Mouse (Mus musculus): Measurements from ENCODE around the gene Adamts3. TPM values are rescaled to one million over a fixed set of nuclear protein-coding genes. Genes with fewer than 3 reads are reported as not detected.

Gene Adamts3
- total RNA-seq, 2 experiments from 2014 or later = 28.9 to 40.2 TPM

DNA sequence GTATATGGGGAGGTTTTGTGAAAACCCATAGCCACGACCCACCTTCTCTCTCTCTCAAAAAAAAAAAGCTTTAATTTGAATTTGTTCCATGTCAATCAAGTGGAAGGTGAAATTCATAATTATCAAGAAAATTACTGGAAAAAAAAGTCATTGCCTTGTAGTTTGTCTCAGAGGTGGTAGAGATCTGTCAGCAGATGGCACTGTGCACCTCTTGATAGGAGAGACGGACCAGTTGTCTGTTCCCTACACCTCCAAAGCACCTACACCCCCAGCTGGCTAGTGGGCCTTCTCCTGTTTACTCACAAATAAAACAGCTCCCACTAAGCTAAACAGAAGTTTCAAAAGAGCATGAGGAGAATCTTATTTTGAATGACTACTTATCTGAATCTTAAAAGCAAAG lies 168.6 kb downstream of the Adamts3 start:
- DNase-seq (ENCODE audit: extremely low spot score in 1 of 2, low spot score in 1 of 2) = peak in 1 of 2 experiments; percentile 34

DNA sequence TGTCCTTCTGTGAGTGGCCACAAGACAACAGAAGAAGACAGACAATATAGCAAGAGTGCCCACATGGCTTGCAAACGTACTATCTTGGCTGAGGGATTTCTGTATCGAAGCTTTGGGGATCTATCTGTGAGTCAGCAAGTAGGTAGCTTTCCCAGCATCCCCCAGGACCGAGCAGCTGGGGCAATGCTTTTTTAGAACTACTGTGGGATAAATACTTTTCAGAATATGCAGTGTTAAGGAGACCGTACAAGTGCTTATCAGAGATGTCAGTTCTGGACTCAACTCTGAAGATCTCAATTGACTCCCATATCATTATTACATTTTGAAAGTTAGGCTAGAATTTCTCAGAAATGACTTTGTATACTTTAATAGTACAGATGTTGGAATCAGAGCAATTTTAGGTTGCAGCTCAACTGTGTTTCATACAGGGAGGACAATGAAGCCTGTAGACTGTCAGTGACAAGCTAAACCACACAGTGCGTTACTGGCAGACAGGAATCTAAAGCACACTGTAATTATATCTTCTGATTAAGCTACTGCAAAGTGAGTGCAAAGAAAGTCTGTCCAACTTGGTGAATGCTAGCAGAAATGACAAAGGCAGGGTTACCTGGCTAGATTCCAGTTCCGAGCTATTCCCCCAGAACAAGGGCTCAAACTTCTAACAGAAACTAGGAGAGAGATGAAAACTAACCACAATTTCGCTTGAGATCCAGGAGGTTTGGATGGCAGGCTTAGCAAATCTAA lies 171.8 kb downstream of the Adamts3 start:
- DNase-seq (ENCODE audit: extremely low spot score in 1 of 2, low spot score in 1 of 2) = no peak

DNA sequence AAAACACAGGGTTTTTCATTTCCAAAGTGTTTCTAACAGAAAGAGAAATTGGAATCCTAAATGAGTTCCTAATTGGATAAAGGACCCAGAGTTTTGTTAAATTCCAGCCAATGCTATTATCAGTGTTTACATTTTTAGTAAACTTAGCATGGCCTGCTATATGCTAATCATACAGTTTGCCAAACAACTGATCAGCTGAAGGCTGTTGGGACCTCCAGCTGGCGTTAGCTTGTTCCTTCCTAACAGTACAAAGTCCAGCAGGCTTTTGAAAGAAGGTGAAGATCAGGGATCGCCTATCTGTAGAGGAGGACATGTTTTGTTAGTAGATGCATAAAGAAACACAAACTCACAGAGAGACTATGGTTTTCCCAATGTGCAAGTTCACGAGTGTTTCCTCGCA lies 173.7 kb downstream of the Adamts3 start:
- no peak for DNase-seq (ENCODE audit: extremely low spot score in 1 of 2, low spot score in 1 of 2)

DNA sequence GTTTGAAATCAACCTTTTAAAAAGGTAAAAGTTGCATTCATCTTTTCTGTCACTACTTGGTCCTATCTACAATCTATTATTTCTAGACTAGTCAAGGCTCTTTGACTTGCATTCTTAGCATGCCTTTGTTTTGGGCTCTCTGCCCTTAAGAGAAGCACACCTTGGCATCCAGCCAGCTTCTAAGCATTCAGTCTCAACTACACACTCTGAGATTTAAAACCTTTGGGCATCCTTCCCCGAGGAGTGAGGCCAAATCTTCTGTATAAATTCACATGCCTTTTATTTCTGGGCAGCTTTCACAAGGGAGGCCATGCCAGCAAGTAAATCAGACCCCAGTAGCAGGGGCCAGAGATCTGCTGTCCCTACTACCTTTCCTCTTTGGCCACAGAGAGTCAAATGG lies 178.9 kb downstream of the Adamts3 start:
- peak in 1 of 2 experiments; percentile 28 for DNase-seq (ENCODE audit: extremely low spot score in 1 of 2, low spot score in 1 of 2)

DNA sequence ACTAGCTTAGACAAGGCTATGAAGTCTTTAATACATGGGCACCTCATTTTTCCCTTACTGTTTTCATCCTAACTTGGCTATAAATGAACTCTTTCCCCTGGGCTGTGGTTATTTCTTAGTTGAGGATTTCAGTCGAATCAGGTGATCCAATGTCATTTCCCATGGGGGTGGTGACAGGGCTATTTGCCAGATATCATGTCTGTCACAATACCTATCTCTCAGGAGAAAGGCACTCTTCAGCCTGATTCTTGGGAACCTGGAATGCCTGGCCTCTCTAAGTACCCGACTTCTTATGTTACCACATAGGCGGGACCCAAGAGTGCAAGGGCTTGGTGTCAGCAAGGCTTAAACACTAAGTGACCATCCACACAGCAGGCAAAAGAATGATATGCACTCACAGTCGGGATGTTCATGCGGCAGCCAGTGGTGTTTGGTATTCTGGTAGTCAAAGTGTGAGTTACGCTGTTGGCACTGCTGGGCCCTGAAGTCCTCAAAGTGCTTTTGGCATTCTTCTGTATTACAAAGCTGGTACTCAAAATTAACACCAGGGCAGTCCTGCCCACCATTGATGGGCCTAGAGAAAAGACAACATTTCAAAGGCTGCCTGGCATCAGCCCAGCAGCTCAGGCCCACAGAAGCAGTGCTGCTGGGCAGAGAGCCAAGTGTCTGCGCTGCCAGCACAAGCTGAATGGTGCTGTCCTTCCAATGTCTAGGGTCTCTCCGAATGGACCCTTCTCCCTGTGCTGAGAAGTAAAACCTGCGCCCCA lies 181.7 kb downstream of the Adamts3 start:
- peak; percentile 33 to 71 for DNase-seq (ENCODE audit: extremely low spot score in 1 of 2, low spot score in 1 of 2)

DNA sequence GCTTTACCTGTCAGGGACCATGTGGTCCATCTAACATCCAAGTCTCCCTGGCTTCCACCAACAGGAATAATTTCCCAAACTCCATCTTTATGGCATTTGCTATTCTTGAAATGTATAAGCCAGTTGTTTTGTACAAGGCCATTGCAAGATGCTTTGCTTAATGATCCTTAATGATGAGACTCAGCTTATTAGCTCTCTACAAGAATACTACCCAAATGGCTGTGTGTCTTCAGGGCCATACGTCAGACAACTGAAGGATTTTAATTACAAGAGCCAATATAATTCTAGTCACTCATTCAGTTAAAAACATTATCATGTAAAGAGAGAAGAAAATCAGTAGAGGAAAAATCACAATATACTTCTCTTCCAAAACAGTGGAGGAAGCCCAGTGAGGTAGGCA lies 195.3 kb downstream of the Adamts3 start:
- no peak for DNase-seq (ENCODE audit: extremely low spot score in 1 of 2, low spot score in 1 of 2)

DNA sequence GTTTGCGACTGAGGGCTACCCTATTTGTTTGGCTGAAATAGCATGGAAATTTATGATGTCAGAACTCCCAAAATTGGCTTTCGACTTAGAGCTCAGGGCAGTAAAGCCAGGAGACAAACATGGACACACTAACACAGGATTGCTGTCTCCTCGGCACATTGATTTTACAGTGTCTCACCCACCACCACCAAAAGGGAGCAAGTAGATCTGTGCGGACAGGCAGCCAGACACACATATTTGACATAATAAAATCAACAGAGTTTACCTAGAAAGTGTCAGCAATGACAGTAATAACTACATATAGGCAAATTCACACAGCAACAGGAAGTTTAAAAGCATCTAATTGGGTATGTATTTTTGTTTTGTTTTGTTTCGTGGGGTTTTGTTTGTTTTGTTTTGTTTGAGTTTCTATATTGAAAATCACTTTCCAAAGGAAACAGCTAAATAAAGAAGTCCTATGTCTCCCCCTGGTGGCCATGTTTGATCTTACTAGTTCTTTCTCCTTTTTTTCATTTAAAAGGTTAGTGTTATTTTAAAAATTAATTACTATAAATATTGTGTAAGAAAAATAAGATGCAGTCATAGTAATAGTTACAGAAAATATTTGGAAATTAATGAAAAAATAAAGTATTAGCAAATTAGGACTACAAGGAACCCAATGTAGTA lies 203.1 kb downstream of the Adamts3 start:
- DNase-seq (ENCODE audit: extremely low spot score in 1 of 2, low spot score in 1 of 2) = peak in 1 of 2 experiments; percentile 82

DNA sequence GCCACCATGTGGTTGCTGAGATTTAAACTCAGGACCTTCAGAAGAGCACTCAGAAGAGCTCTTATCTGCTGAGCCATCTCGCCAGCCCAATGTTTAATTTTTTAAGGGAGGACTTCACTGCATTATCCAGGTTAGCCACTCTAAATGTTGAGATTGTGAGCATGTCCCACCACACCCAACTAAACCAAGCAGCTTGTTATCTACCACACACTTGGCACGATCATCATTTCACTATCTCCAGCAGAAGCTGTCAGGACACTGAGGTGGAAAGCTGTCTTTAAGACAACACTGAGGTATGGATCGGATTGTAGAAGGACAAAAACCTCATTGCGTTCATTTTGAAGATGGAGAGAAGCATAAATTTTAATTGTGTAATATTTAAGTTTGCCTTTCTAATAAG lies 205.0 kb downstream of the Adamts3 start:
- no peak for DNase-seq (ENCODE audit: extremely low spot score in 1 of 2, low spot score in 1 of 2)

DNA sequence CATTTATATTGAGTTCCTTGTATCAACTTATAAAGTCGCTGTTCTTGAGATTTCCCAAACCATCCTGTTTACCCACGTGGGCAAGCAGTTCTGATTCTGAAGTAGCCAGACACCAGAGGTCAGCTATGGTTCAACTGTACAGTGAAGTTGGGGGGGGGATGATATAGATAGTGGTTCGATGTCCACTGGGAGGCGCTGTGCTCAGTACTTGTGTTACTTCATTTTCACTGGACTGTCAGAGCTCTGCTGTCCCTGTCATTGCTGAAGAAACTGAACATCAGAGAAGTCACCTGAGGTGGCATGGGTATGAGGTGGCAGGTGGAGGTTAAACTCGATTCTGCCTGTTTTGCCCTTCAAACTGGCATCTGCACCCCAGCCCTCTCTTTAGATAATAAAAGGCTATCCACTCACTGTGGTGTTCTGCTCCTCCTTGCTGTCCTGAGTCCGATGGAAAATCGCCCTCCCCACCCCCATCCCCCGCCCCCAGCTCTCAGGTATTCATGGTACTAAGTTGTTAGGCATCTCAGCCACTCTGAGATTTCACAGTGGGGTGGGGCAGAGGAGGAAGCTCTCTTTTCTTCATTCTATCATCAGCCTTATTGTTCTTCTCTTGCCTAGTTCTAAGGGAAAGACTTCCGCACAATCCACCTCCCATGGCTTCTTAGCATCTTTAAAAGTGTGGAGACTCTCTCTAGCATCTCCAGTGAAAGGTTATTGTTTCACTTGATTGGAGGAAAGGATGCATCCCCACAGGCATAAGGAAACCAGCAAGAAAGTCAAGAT lies 208.9 kb downstream of the Adamts3 start:
- DNase-seq (ENCODE audit: extremely low spot score in 1 of 2, low spot score in 1 of 2) = no peak

DNA sequence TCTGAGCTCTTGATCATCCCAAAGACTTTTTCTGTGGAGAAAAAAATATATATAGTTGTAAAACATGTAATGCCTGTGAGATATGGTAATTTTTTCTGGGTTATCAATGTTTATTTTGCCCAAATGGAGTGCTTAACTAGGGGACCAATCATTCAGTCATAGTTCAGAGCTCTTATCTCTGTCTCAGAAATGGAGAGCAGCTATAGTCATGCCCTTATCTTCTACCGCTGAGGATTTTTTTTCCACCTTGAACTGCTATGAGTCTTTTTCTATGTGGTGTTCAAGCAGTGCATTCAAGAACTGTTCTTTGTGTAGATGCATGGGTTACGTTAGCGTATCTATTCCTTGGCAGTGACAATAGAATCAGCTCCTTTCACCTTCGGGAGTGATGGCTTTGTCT lies 210.2 kb downstream of the Adamts3 start:
- DNase-seq (ENCODE audit: extremely low spot score in 1 of 2, low spot score in 1 of 2) = no peak

DNA sequence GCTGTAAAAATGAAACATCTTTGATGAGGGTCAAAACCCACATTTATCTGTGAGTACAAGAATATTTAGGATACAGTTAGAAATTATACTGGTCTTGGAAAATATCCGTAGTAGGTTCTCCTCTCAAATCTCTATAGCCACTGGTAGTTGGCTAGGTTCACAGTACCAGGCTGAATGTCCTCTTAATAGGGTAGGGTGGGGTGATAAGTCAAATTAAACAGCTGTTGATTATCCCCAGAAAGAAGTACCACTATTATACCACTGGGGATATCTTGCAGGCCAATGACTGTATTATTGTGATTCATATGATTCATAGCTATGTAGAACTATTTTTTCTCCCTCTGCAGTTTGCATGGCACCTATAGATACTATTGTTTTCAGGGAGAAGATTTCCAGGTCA lies 228.8 kb downstream of the Adamts3 start:
- no peak for DNase-seq (ENCODE audit: extremely low spot score in 1 of 2, low spot score in 1 of 2)

DNA sequence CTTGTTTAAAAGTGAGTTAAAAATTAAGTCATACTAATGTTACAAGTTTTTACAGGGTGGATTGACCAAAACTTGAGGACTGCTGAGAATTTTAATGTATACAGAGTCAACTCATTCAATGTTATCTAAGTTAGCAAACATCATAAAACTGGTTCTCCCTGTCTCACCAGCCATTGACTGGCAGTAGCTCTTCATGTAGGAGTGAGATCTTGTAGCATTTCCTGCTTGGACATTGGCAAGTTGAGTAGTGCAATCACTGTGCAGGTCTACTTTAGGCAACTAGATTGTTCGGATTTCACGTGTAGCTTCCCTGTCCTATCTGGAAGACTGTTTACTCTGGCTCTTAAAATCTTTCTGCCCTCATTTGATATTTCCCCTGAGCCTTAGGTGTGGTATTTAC lies 229.3 kb downstream of the Adamts3 start:
- no peak for DNase-seq (ENCODE audit: extremely low spot score in 1 of 2, low spot score in 1 of 2)

DNA sequence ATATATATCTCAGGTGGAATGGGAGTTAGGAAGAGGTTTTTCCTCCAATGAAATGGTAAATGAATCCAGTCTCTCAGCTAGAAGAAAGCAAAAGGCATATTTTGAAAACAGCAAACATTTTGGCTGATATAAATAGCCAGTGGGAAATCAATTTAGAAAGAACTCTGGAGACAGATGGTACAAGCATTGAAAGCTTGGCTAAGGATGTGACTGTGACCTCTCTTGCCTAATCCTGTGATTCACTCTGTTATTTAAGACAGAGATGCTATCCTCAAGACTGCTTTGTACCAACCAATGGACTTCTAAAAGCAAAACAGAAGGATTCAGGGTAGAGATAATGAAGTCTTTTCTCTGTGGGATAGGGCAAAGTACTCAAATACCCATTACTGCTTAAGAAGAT lies 236.2 kb downstream of the Adamts3 start:
- no peak for DNase-seq (ENCODE audit: extremely low spot score in 1 of 2, low spot score in 1 of 2)

DNA sequence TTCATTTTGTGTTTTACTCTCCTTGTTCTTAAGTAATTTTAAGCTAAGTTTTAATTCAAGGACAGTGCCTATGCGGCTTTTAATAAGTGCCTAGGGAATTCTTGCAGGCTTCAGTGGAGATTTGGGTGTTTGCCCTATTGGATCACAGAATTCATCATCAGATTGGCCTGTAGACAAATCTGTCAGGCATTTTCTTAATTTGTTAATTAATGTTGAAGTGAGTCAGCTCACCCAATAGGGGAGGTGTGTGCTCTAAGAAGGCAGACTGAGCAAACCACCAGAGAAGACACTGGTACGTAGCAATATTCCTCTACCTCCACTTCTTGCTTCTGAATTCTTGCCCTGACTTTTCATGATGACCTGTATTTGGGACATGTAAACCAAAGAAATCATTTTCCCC lies 247.7 kb downstream of the Adamts3 start:
- no peak for DNase-seq (ENCODE audit: extremely low spot score in 1 of 2, low spot score in 1 of 2)

DNA sequence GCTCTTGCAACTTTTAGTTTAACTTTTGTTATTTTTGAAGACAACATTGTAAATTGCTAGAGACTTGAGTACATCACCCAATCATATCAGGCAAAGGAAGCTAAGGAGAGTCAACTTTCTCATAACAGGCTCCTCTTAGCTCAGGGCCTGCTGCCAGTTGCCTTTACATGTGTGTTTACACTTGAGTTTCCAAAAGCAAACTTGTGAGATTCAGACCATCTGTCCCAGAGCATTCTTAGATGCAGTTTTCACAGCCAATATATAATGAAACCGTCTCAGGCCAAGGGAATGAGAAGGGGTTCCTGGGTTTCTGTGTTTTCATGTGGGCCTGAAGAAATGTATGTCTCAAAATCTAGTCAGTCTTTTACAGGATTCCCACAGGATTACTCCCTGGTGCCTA lies 251.5 kb downstream of the Adamts3 start:
- no peak for DNase-seq (ENCODE audit: extremely low spot score in 1 of 2, low spot score in 1 of 2)
